Mouse (Mus musculus) CH12.LX (cell line): ENCODE results near the gene Uchl1. TPM values are rescaled to one million over a fixed set of nuclear protein-coding genes. Genes with fewer than 3 reads are reported as not detected.

Source experiments
- DNase-seq: peaks from one replicate; pipeline ENCODE4 v3.0.0-alpha.2; 2013; ENCODE audit errors: extremely low read depth
- H3K27ac ChIP-seq: 2 replicates; pipeline ENCODE4 v1.5.1; 2012; ENCODE audit warnings: low read depth, mild to moderate bottlenecking, control low read depth, moderate library complexity; ENCODE audit not compliant: insufficient read depth
- H3K27me3 ChIP-seq: replicated peaks from 2 replicates; pipeline ENCODE3; 2012; ENCODE audit warnings: inconsistent platforms
- H3K36me3 ChIP-seq, 2 experiments: replicated peaks in 1 of 2; 2 replicates each; pipeline versions ENCODE3 to v1.6.1; 2012; ENCODE audit warnings: inconsistent platforms in 1 of 2, low read length in 1 of 2, mild to moderate bottlenecking in 1 of 2, mixed read lengths in 1 of 2, moderate library complexity in 1 of 2; ENCODE audit not compliant: control insufficient read depth in 1 of 2, insufficient read depth in 1 of 2
- H3K4me1 ChIP-seq, 2 experiments: 2 replicates each; pipeline ENCODE4 v1.6.1; 2012; ENCODE audit warnings: inconsistent platforms in 1 of 2, moderate library complexity in 1 of 2; ENCODE audit not compliant: insufficient read depth in 2 of 2, control insufficient read depth in 1 of 2
- H3K4me2 ChIP-seq: 2 replicates; pipeline ENCODE4 v1.6.1; 2012; ENCODE audit warnings: low read depth, mild to moderate bottlenecking, control low read depth; ENCODE audit not compliant: poor library complexity, insufficient read depth, severe bottlenecking
- H3K4me3 ChIP-seq, 3 experiments: fragments of 150-350 bp in 1 of 3; sonication (generic) in 1 of 3; replicated peaks in 1 of 3; 2 replicates each; pipeline versions ENCODE3 to v1.5.1; 2011 to 2012; ENCODE audit warnings: low read depth in 2 of 3, low read length in 2 of 3, mild to moderate bottlenecking in 2 of 3, moderate library complexity in 2 of 3, control low read depth in 1 of 3, improper control_type of control experiment in 1 of 3, inconsistent platforms in 1 of 3, mixed read lengths in 1 of 3; ENCODE audit not compliant: poor library complexity in 1 of 3
- H3K79me2 ChIP-seq: replicated peaks from 2 replicates; pipeline ENCODE4 v1.6.1; 2012; ENCODE audit warnings: mild to moderate bottlenecking, moderate library complexity; ENCODE audit not compliant: control insufficient read depth, poor library complexity, insufficient read depth, severe bottlenecking; ENCODE audit errors: extremely low read depth
- H3K9ac ChIP-seq: 2 replicates; pipeline ENCODE4 v1.6.1; 2012; ENCODE audit warnings: low read depth, mild to moderate bottlenecking, control low read depth, moderate library complexity; ENCODE audit not compliant: insufficient read depth
- H3K9me3 ChIP-seq: replicated peaks from 2 replicates; pipeline ENCODE3; 2012; ENCODE audit warnings: low read length, inconsistent platforms, mixed read lengths
- CHD2 ChIP-seq: IDR thresholded peaks from 2 replicates; pipeline ENCODE4 v1.6.1; 2011; ENCODE audit warnings: low read length, improper control_type of control experiment
- CTCF ChIP-seq, 2 experiments: IDR thresholded peaks in 1 of 2; conservative IDR thresholded peaks in 1 of 2; 2 replicates each; pipeline ENCODE4 v1.5.1; 2011 to 2012; ENCODE audit warnings: low read depth in 2 of 2, low read length in 2 of 2, improper control_type of control experiment in 1 of 2, inconsistent platforms in 1 of 2, mild to moderate bottlenecking in 1 of 2, moderate library complexity in 1 of 2
- ELF1 ChIP-seq: IDR thresholded peaks from 2 replicates; pipeline ENCODE4 v1.6.1; 2014; ENCODE audit warnings: low read depth, mild to moderate bottlenecking, inconsistent platforms, low read length, improper control_type of control experiment
- EP300 ChIP-seq: IDR thresholded peaks from 2 replicates; pipeline ENCODE4 v1.6.1; 2011; ENCODE audit warnings: low read length, improper control_type of control experiment
- GABPA ChIP-seq: IDR thresholded peaks from 2 replicates; pipeline ENCODE4 v1.6.1; 2012; ENCODE audit warnings: low read depth, low read length, improper control_type of control experiment, inconsistent platforms; ENCODE audit not compliant: insufficient replicate concordance
- HCFC1 ChIP-seq: IDR thresholded peaks from 2 replicates; pipeline ENCODE4 v1.6.1; 2012; ENCODE audit warnings: low read depth, mild to moderate bottlenecking, inconsistent platforms, low read length, improper control_type of control experiment
- JUND ChIP-seq: conservative IDR thresholded peaks from 2 replicates; pipeline ENCODE4 v1.6.1; 2011; ENCODE audit warnings: low read depth, low read length, improper control_type of control experiment
- MAFK ChIP-seq: IDR thresholded peaks from 2 replicates; pipeline ENCODE4 v1.6.1; 2011; ENCODE audit warnings: low read length, improper control_type of control experiment; ENCODE audit not compliant: insufficient replicate concordance
- MAX ChIP-seq: IDR thresholded peaks from 2 replicates; pipeline ENCODE4 v1.6.1; 2011; ENCODE audit warnings: low read length, improper control_type of control experiment
- MEF2A ChIP-seq: IDR thresholded peaks from 2 replicates; pipeline ENCODE4 v1.6.1; 2014; ENCODE audit warnings: low read depth, mild to moderate bottlenecking, inconsistent platforms, low read length, improper control_type of control experiment, borderline replicate concordance
- MXI1 ChIP-seq: IDR thresholded peaks from 2 replicates; pipeline ENCODE4 v1.6.1; 2011; ENCODE audit warnings: mild to moderate bottlenecking, low read depth, low read length, improper control_type of control experiment
- RAD21 ChIP-seq: IDR thresholded peaks from 2 replicates; pipeline ENCODE4 v1.6.1; 2011; ENCODE audit warnings: low read depth, mild to moderate bottlenecking, low read length, improper control_type of control experiment, moderate library complexity
- TCF12 ChIP-seq: IDR thresholded peaks from 2 replicates; pipeline ENCODE4 v1.6.1; 2014; ENCODE audit warnings: low read depth, mild to moderate bottlenecking, inconsistent platforms, low read length, improper control_type of control experiment
- USF1 ChIP-seq: IDR thresholded peaks from 2 replicates; pipeline ENCODE4 v1.6.1; 2014; ENCODE audit warnings: low read depth, mild to moderate bottlenecking, inconsistent platforms, low read length, improper control_type of control experiment
- ZMIZ1 ChIP-seq: IDR thresholded peaks from 2 replicates; pipeline ENCODE4 v1.6.1; 2012; ENCODE audit warnings: low read depth, mild to moderate bottlenecking, inconsistent platforms, low read length, improper control_type of control experiment
- ZNF384 ChIP-seq: IDR thresholded peaks from 2 replicates; pipeline ENCODE4 v1.6.1; 2012; ENCODE audit warnings: low read depth, low read length, improper control_type of control experiment, inconsistent platforms
- dilution Hi-C: fragments of 300-500 bp; cut with MboI; formaldehyde crosslinking; loops from 2 replicates; pipeline ENCODE4 v1.14.3; 2020; ENCODE audit warnings: low sequenced_read_pairs; ENCODE audit not compliant: extremely low pct_unique_long_range_greater_than_20kb, extremely low pct_ligation_motif_present
- in situ Hi-C: fragments of 300-500 bp; cut with MboI; formaldehyde crosslinking; loops from 3 replicates; pipeline ENCODE4 v1.14.3; 2019; ENCODE audit warnings: low sequenced_read_pairs, low pct_ligation_motif_present, low pct_unique_long_range_greater_than_20kb, mixed read lengths
- polyA plus RNA-seq: library from polyadenylated mRNA; unstranded; fragments of >175 nt; gene quantifications from 2 replicates; pipeline ENCODE4 v1.2.1, GENCODE M21; 2012; ENCODE audit warnings: low read depth; ENCODE audit not compliant: insufficient read length
- total RNA-seq, 2 experiments: library from RNA; depleted of rRNA; stranded (reverse); fragments of 300-350 nt in 1 of 2; fragments of >200 nt in 1 of 2; gene quantifications; 2 replicates each; pipeline ENCODE4 v1.2.3; 2012 to 2014

Gene Uchl1
- total and polyA plus RNA-seq, 3 experiments: not detected

DNA sequence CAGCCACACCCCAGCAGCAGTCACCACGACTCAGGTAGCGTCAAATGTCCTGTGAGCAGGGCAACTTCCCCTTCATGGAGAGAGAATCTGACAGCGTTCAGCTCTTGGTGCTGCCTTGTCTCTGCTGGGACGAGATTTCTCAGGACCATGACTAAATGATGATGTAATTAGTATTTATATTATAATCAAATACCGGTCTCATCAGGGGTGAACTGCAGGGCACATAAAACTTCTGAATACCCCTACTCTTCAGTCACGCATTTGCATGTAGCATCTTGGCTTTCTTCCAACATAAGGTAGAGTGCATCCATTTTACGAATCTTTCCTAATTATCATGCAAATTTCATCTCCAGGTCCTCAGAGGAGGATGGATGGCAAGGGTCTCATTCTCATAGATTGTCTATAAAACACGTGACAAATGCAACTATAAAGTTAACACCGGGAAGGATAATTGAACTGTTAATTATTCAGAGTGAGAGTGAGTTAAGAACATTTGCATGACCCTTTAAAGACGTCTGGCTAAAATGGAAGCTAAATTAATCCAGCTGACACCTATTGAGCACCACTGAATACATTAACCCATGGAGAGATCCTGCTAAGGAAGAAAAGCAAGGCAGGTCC, 40.3 kb upstream of the Uchl1 start:
- H3K9ac ChIP-seq: no peak overlapping the region
- no peaks in the 10 kb centered on the region for H3K36me3 ChIP-seq
- in situ Hi-C loops (no loop called here), dilution Hi-C loops (no loop called here)
- no peak for TF ChIP-seq MAFK
- TF ChIP-seq MXI1: no peak
- TF ChIP-seq CHD2: no peak
- no peak for TF ChIP-seq ELF1
- no peak for TF ChIP-seq CTCF (conservative IDR thresholded peaks at IDR 0.05 in 1 of 2, IDR thresholded peaks at IDR 0.05 in 1 of 2; ENCODE audit: low read depth in 2 of 2, low read length in 2 of 2)
- no peak for TF ChIP-seq USF1
- no peak overlapping the region for H3K4me3 ChIP-seq
- H3K4me2 ChIP-seq: no peak overlapping the region
- no peaks in the 10 kb centered on the region for H3K27me3 ChIP-seq
- H3K27ac ChIP-seq: no peak overlapping the region
- DNase-seq: no peak
- no peaks in the 10 kb centered on the region for H3K4me1 ChIP-seq
- H3K79me2 ChIP-seq: no peaks in the 10 kb centered on the region
- H3K9me3 ChIP-seq: no peaks in the 10 kb centered on the region

DNA sequence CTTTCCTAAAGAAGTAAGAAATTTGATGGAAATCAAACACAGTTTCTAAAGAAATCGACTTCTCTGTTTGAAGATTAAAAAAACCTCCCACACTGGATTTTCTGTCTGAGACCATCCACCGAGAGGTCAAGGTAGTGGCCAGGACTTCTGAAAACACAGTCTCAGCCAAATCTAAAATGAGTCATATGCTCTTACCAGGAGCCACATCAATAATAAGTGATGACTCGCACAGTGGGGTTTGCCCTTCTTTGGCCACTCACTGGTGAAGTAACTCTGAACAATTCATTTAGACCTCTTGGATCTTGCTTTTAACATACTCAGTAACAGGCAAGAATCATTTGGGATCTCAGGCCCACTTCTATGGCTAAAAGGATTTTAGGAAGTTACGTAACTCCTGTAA, 33.7 kb upstream of the Uchl1 start:
- no peak overlapping the region for H3K4me3 ChIP-seq
- peaks cover 3% of the 10 kb centered on the region for H3K9me3 ChIP-seq
- DNase-seq: no peak
- dilution Hi-C loops: no loop called here
- H3K79me2 ChIP-seq: no peaks in the 10 kb centered on the region
- H3K9ac ChIP-seq: no peak overlapping the region
- H3K27ac ChIP-seq: no peak overlapping the region
- H3K36me3 ChIP-seq: no peaks in the 10 kb centered on the region
- H3K4me1 ChIP-seq: peaks cover 0 to 3% of the 10 kb centered on the region in 2 experiments; a peak in 1 of 4 replicates
- no peaks in the 10 kb centered on the region for H3K27me3 ChIP-seq
- no peak for TF ChIP-seq HCFC1
- TF ChIP-seq TCF12: no peak
- TF ChIP-seq MAX: no peak
- no peak for TF ChIP-seq ZMIZ1
- TF ChIP-seq GABPA: no peak
- TF ChIP-seq ZNF384: no peak
- no peak for TF ChIP-seq MEF2A
- no peak for TF ChIP-seq ELF1
- no peak for TF ChIP-seq EP300
- TF ChIP-seq JUND: no peak
- TF ChIP-seq MXI1: no peak
- TF ChIP-seq RAD21: no peak
- no peak for TF ChIP-seq CHD2
- no peak for TF ChIP-seq USF1
- TF ChIP-seq CTCF (conservative IDR thresholded peaks at IDR 0.05 in 1 of 2, IDR thresholded peaks at IDR 0.05 in 1 of 2; ENCODE audit: low read depth in 2 of 2, low read length in 2 of 2): no peak
- in situ Hi-C loops: no loop called here
- no peak overlapping the region for H3K4me2 ChIP-seq
